Mouse (Mus musculus): ENCODE data around the gene Tpsg1.

- TF ChIP-seq CTCF (IDR thresholded peaks at IDR 0.05; ENCODE audit: control insufficient read depth, insufficient read depth, insufficient replicate concordance, low read depth, low read length) (no peak), POLR2A (IDR thresholded peaks at IDR 0.05; ENCODE audit: control insufficient read depth, low read depth, low read length) (no peak)
Measured at GRCm38 (mm10) chr17:25417990-25418389, 48.9 kb downstream of the Tpsg1 start.
